25 mouse cellular contexts compared by ENCODE assay signal in genomic region chr1:57873996-57874395, GRCm38 (mm10).
"Had no signal": no experiment of that assay in that cellular context is flagged by ENCODE, and none has a peak within 500 bp of the region (broad histone marks: within the 10 kb centered on the region; RNA-seq: fewer than 3 reads in every experiment).

No protein-coding gene starts in this region.

- ATAC-seq: hindbrain, embryonic 16.5 days; inflammation-experienced regulatory T-cells, adult 6 months; intestine, embryonic 15.5 days; intestine, postnatal 0 days had no signal

- H3K4me1 ChIP-seq: heart, embryonic 12.5 days; intestine, embryonic 15.5 days had no signal

- H3K4me2 ChIP-seq: heart, embryonic 12.5 days; hindbrain, embryonic 12.5 days; intestine, embryonic 15.5 days; limb, embryonic 12.5 days; liver, embryonic 11.5 days had no signal

- H3K9me3 ChIP-seq: heart, embryonic 10.5 days; heart, embryonic 12.5 days; hindbrain, embryonic 10.5 days; hindbrain, embryonic 12.5 days; intestine, embryonic 15.5 days; limb, embryonic 10.5 days; limb, embryonic 12.5 days had no signal

- H3K9ac ChIP-seq: heart, embryonic 12.5 days; hindbrain, embryonic 12.5 days; intestine, embryonic 15.5 days; limb, embryonic 12.5 days had no signal

- H3K36me3 ChIP-seq: heart, embryonic 10.5 days; heart, embryonic 12.5 days; hindbrain, embryonic 10.5 days; hindbrain, embryonic 12.5 days; intestine, embryonic 15.5 days; limb, embryonic 10.5 days; limb, embryonic 12.5 days had no signal

- H3K27me3 ChIP-seq: heart, embryonic 12.5 days; hindbrain, embryonic 12.5 days; intestine, embryonic 15.5 days; limb, embryonic 12.5 days had no signal

- DNase-seq: gastrocnemius, adult 2 months; gastrocnemius, postnatal 10 days; gastrocnemius, postnatal 25 days; heart, adult 18-20 months; heart, postnatal 10 days; heart, postnatal 4 days; kidney, adult 18-20 months; kidney, adult 8-10 months; kidney, postnatal 10 days; kidney, postnatal 25 days; kidney, postnatal 4 days; liver had no signal

- H3K4me3 ChIP-seq: gastrocnemius, adult 2 months; heart, embryonic 10.5 days; heart, embryonic 12.5 days; hindbrain, embryonic 10.5 days; hindbrain, embryonic 12.5 days; intestine, embryonic 15.5 days; layer of hippocampus, adult 2 months; left cerebral cortex, adult 2 months; limb, embryonic 10.5 days; limb, embryonic 12.5 days had no signal

- H3K27ac ChIP-seq: gastrocnemius, adult 2 months; heart, embryonic 10.5 days; hindbrain, embryonic 10.5 days; hindbrain, embryonic 12.5 days; intestine, embryonic 15.5 days; layer of hippocampus, adult 2 months; left cerebral cortex, adult 2 months; limb, embryonic 10.5 days; limb, embryonic 12.5 days had no signal
